9 mouse cellular contexts compared by ENCODE assay signal in the genomic region with DNA sequence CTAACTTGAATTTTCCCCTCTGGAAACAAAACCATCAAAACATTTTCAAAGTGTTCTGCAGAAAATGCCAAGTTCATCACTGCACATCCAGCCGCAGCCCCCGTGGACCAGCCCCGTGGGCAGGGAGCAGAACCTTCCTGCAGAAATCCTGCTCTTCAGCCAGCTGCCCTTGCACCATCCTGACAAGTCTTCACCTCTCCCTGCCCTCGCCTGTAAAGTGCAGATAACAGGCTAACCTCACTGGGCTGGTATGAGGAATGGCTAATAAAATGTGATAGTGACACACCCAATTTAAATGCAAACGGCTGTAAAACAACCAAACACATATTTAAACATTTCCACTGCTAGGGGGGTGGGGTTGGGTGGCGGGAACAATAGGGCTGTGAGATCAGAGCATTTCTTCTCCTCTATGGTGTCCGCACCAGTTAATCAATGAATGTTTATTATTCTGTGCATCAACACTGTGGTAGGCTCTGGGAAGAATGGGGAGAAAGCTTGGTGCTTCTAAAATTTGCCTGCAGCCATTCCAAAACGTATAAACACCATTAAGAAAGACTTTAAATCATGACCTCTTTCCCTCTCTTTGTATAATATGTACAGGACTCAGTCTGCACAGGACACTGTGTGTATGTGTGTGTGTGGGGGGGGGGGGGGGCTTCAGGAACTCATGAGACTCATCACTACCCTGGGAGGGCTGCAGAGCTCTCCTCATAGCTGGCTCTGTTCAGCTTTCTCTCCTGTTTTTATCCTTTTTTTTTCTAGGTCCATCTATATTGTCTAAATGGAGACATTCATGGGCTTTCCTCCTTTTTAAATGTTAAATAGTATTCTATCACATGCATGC.
DNase-seq lines count a peak whose midpoint lies in the region; ATAC-seq and TF ChIP-seq lines count a peak whose summit lies in the region.
"Had no signal": no experiment of that assay in that cellular context is flagged by ENCODE, and none has a peak within 500 bp of the region (broad histone marks: within the 10 kb centered on the region; RNA-seq: fewer than 3 reads in every experiment).

No protein-coding gene starts in this region.

- no peak overlapping the region for H3K4me3 ChIP-seq in heart, embryonic 16.5 days (ENCODE audit: low read length)
- H3K4me3 ChIP-seq in C2C12 (ENCODE audit: insufficient read depth, poor library complexity, severe bottlenecking), result no peak overlapping the region
- no peak overlapping the region for H3K4me3 ChIP-seq in embryonic facial prominence, embryonic 11.5 days (ENCODE audit: low read depth, low read length)
- H3K4me3 ChIP-seq in liver, embryonic 15.5 days (replicated peaks), result 0 out of 2 replicates have a peak overlapping the region, but pooled peaks have one; percentile 2
- H3K4me3 ChIP-seq in forebrain, embryonic 12.5 days (replicated peaks), result no peak overlapping the region

- H3K27me3 ChIP-seq in heart, embryonic 16.5 days (ENCODE audit: control insufficient read depth, insufficient read depth, low read length), result no peaks in the 10 kb centered on the region
- no peaks in the 10 kb centered on the region for H3K27me3 ChIP-seq in C2C12 (ENCODE audit: control insufficient read depth, insufficient read depth, insufficient read length)
- H3K27me3 ChIP-seq in embryonic facial prominence, embryonic 11.5 days (ENCODE audit: control insufficient read depth, insufficient read depth, low read length), result no peaks in the 10 kb centered on the region
- no peaks in the 10 kb centered on the region for H3K27me3 ChIP-seq in liver, embryonic 15.5 days
- no peaks in the 10 kb centered on the region for H3K27me3 ChIP-seq in forebrain, embryonic 12.5 days

- ATAC-seq in heart, embryonic 16.5 days (replicated peaks; ENCODE audit: extremely low read depth, insufficient read depth, low FRiP score), result peak; percentile 52; the same call in 1 of the 2 replicates
- ATAC-seq in embryonic facial prominence, embryonic 11.5 days (replicated peaks; ENCODE audit: insufficient number of reproducible peaks, low FRiP score, low TSS enrichment, low read depth), result no peak
- ATAC-seq in liver, embryonic 15.5 days (ENCODE audit: insufficient read depth), result peak; percentile 78
- no peak for ATAC-seq in forebrain, embryonic 12.5 days (ENCODE audit: low FRiP score)

- H3K27ac ChIP-seq in heart, embryonic 16.5 days (ENCODE audit: low read length), result no peak overlapping the region
- H3K27ac ChIP-seq in embryonic facial prominence, embryonic 11.5 days (replicated peaks; ENCODE audit: low read depth, low read length), result 0 out of 2 replicates have a peak overlapping the region, but pooled peaks have one; percentile 25
- peak overlapping the region; percentile 98 for H3K27ac ChIP-seq in liver, embryonic 15.5 days (replicated peaks)
- no peak overlapping the region for H3K27ac ChIP-seq in forebrain, embryonic 12.5 days

- peaks cover 2% of the 10 kb centered on the region; the same call in 1 of the 2 replicates for H3K36me3 ChIP-seq in heart, embryonic 16.5 days (ENCODE audit: control insufficient read depth, insufficient read depth)
- no peaks in the 10 kb centered on the region for H3K36me3 ChIP-seq in C2C12 (ENCODE audit: control insufficient read depth, insufficient read depth)
- H3K36me3 ChIP-seq in embryonic facial prominence, embryonic 11.5 days (replicated peaks; ENCODE audit: control insufficient read depth, insufficient read depth, low read depth, low read length), result no peaks in the 10 kb centered on the region
- H3K36me3 ChIP-seq in liver, embryonic 15.5 days (replicated peaks), result no peaks in the 10 kb centered on the region
- H3K36me3 ChIP-seq in forebrain, embryonic 12.5 days (replicated peaks), result no peaks in the 10 kb centered on the region

- TF ChIP-seq CTCF in C2C12 (IDR thresholded peaks at IDR 0.05; ENCODE audit: control insufficient read depth, insufficient read depth, insufficient read length), result no peak

- no peaks in the 10 kb centered on the region; the same call in 1 of the 2 replicates for H3K9me3 ChIP-seq in heart, embryonic 16.5 days (replicated peaks; ENCODE audit: control insufficient read depth, low read length)
- no peaks in the 10 kb centered on the region for H3K9me3 ChIP-seq in embryonic facial prominence, embryonic 11.5 days (replicated peaks; ENCODE audit: control insufficient read depth, low read length)
- no peaks in the 10 kb centered on the region for H3K9me3 ChIP-seq in liver, embryonic 15.5 days (replicated peaks)
- no peaks in the 10 kb centered on the region for H3K9me3 ChIP-seq in forebrain, embryonic 12.5 days

- H3K4me1 ChIP-seq in heart, embryonic 16.5 days (ENCODE audit: control insufficient read depth, insufficient read depth, low read length), result peaks cover 4% of the 10 kb centered on the region; the same call in 1 of the 2 replicates
- H3K4me1 ChIP-seq in embryonic facial prominence, embryonic 11.5 days (ENCODE audit: control insufficient read depth, insufficient read depth, low read length), result no peaks in the 10 kb centered on the region
- peaks cover 87% of the 10 kb centered on the region for H3K4me1 ChIP-seq in liver, embryonic 15.5 days (replicated peaks)
- peaks cover 9% of the 10 kb centered on the region for H3K4me1 ChIP-seq in forebrain, embryonic 12.5 days

- DNase-seq in heart, adult 9 months (ENCODE audit: low spot score in 2 of 2), result no peak
- DNase-seq in embryonic facial prominence, embryonic 11.5 days (ENCODE audit: low spot score), result no peak
- DNase-seq in cerebellum, postnatal 14 days, result no peak
- no peak for DNase-seq in cerebellum, postnatal 25 days
- DNase-seq: kidney, postnatal 4 days had no signal

- H3K79me3 ChIP-seq in C2C12 (ENCODE audit: low read depth), result no peaks in the 10 kb centered on the region

- H3K9ac ChIP-seq in heart, embryonic 16.5 days (ENCODE audit: low read length), result no peak overlapping the region
- no peak overlapping the region for H3K9ac ChIP-seq in embryonic facial prominence, embryonic 11.5 days (replicated peaks; ENCODE audit: low read length)
- H3K9ac ChIP-seq in liver, embryonic 15.5 days, result peak overlapping the region; percentile 57
- H3K9ac ChIP-seq in forebrain, embryonic 12.5 days, result no peak overlapping the region

- WGBS in heart, embryonic 16.5 days, result 25% methylated on average over 8 of the region's 8 CpGs
- WGBS in embryonic facial prominence, embryonic 11.5 days, result 37% methylated on average over 8 of the region's 8 CpGs
- 16% methylated on average over 8 of the region's 8 CpGs for WGBS in liver, embryonic 15.5 days (ENCODE audit: insufficient replicate concordance)
- whole genome bisulfite sequencing in forebrain, embryonic 12.5 days, result 67% methylated on average over 8 of the region's 8 CpGs

- no peaks in the 10 kb centered on the region for H3K79me2 ChIP-seq in C2C12 (ENCODE audit: control insufficient read depth, insufficient read depth)

- H3K4me2 ChIP-seq in heart, embryonic 16.5 days (ENCODE audit: low read depth, low read length), result no peak overlapping the region
- H3K4me2 ChIP-seq in embryonic facial prominence, embryonic 11.5 days (ENCODE audit: low read depth, low read length), result no peak overlapping the region
- peak overlapping the region; percentile 57 for H3K4me2 ChIP-seq in liver, embryonic 15.5 days
- no peak overlapping the region for H3K4me2 ChIP-seq in forebrain, embryonic 12.5 days

- H3ac ChIP-seq in C2C12 (ENCODE audit: control insufficient read depth, insufficient read length, low read depth), result no peak overlapping the region

TF ChIP-seq in C2C12, 6 proteins besides CTCF, POLR2A, EP300 and RAD21:
- TF ChIP-seq CEBPB (IDR thresholded peaks at IDR 0.05; ENCODE audit: low read depth) (no peak), MYOD1 (IDR thresholded peaks at IDR 0.05; ENCODE audit: control insufficient read depth, insufficient read length, low read depth) (peak; percentile 5), USF1 (IDR thresholded peaks at IDR 0.05; ENCODE audit: low read depth) (no peak)

Comparison
In these comparisons a context has a peak if more than half of its experiments do, and no peak if none do; other contexts are left out.
1. ATAC-seq: peak in heart, embryonic 16.5 days (single experiment) and liver, embryonic 15.5 days (single experiment); none in embryonic facial prominence, embryonic 11.5 days (single experiment) and forebrain, embryonic 12.5 days (single experiment).
2. H3K27ac ChIP-seq: peak in embryonic facial prominence, embryonic 11.5 days (single experiment) and liver, embryonic 15.5 days (single experiment); none in heart, embryonic 16.5 days (single experiment) and forebrain, embryonic 12.5 days (single experiment).